Mouse (Mus musculus): ENCODE results near the gene Hoxd4. TPM values are rescaled to one million over a fixed set of nuclear protein-coding genes. Genes with fewer than 3 reads are reported as not detected.

Gene Hoxd4
- total RNA-seq, 4 experiments from 2014 or later, result 1.1 to 1.9 (median 1.5) TPM

GRCm38 (mm10) chr2:74691995-74692807, 19.5 kb upstream of the Hoxd4 start:
- DNase-seq (ENCODE audit: low spot score in 2 of 2), result no peak

- DNase-seq (ENCODE audit: low spot score in 2 of 2), result no peak
These were observed 18.8 kb upstream of the Hoxd4 start for GRCm38 (mm10) chr2:74692808-74693431.

GRCm38 (mm10) chr2:74693432-74693827, 18.3 kb upstream of the Hoxd4 start:
- no peak for DNase-seq (ENCODE audit: low spot score in 2 of 2)

- no peak for DNase-seq (ENCODE audit: low spot score in 2 of 2)
These were observed 17.7 kb upstream of the Hoxd4 start for GRCm38 (mm10) chr2:74694066-74694465.

DNA sequence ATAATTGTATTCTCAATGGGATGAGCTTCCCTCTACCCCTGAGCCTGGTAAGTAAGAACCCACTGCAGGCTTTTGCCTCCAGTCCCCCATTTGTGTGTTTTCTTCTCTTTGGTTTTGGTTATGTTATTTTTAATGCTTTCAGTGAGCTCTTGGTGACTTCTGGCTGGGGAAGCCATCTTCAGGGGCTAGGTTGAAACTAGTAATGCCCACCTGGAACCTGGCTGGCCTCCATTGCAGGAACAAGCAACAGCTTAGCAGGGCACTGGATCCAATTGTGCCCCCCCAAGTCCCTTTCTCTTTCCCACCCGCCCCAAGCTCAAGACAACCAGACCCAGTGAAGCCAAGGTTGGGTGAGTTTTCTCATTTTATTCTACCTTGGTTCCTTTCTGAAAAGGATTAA, 16.3 kb upstream of the Hoxd4 start:
- no peak for DNase-seq (ENCODE audit: low spot score in 2 of 2)

- DNase-seq (ENCODE audit: low spot score in 2 of 2), result no peak
These were observed 15.8 kb upstream of the Hoxd4 start for GRCm38 (mm10) chr2:74695813-74696430.

DNA sequence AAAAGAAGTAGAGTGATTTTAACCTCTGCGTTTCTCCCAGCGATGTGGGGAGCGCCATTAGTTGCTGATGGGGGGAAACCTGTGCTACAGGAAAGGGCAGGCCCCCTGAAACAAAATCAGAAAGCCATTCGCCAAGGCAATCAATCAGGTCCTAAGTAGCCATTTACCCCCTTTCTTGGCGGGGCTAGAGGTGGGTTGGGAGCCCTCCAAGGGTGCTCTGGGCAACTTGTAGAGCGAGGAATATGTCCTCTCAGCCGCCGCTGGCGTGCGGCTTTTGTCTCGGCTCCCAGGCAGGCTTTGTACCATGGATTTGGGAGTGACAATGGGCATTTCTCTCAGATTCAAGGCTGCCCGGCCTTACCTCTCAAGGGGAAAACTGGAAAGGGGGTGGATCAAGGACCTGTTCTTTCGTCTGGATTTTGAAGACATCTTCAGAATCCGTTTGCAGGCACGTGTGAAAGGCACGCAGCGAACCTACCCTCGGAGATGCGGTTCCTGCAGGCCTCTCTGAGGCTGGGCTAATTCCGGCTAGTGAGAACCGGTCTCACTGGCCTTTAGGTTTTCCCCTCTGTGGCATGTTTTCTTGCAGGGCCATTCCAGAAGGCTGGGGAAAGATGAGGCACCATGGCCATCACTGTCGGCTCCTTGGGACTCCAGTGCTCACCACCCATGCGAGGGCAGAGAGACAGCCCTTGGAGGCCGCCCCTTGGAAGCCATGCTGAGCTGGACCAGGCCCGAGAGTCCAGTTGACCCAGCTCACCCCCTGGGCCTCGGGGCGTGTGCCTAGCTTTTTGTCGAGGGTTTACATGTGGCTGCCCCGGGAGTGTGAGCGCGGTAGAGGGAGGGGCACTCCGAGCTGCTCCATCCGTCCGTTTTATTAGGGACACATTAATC, 15.0 kb upstream of the Hoxd4 start:
- DNase-seq (ENCODE audit: low spot score in 2 of 2), result no peak

DNA sequence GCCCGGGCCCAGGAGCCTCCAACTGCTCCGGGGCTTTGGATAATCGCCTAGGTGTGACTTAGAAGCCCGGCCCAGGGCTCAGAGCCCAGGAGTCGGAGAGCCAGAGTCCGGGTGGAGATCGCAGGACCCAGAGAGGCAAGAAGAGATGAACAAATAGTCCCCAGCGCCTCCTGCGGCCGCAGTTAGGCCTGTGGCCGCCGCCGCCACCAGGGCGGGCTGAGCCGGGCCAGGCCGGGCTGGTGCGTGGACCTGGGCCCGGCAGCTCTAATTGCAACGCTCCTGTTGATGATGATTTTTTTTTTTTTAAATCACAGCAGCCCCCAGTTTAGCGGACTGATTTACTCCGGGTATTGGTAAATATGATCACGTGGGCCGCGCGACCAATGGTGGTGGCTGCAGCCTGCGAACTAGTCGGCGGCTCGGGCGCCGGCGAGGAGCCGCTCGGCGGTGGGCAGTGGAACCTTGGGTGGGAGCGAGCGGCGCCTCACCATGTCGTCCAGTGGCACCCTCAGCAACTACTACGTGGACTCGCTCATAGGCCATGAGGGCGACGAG, 14.1 kb upstream of the Hoxd4 start, which contains the start of gene Hoxd9:
Gene Hoxd9 (plus strand): TSS at position 161 of the 555 bp plus-strand sequence.
- peak; percentile 59 to 74 for DNase-seq (ENCODE audit: low spot score in 2 of 2)

DNA sequence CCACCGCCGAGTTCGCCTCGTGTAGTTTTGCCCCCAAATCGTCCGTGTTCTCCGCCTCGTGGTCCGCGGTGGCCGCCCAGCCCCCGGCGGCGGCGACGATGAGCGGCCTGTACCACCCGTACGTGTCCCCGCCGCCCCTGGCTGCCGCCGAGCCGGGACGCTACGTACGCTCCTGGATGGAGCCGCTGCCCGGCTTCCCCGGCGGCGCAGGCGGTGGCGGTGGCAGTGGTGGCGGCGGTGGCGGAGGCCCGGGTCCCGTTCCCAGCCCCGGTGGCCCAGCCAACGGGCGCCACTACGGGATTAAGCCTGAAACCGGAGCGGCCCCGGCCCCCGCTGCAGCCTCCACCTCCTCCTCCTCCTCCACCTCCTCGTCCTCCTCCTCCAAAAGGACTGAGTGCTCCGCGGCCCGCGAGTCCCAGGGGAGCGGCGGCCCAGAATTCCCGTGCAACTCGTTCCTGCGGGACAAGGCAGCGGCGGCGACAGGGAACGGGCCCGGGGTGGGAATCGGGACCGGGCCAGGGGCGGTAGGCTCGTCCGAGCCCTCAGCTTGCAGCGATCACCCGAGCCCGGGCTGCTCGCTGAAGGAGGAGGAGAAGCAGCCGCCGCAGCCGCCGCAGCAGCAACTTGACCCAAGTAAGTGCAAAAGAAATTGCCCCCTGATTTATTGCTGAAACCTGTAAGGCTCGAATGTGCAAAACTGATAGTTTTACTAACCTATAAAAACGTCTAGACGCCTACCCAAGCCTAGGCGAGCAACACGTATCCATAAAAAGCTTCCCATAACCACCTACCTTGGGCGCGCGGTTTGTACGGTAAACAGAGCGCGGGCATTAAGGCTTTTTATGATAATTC, 13.3 kb upstream of the Hoxd4 start:
- DNase-seq (ENCODE audit: low spot score in 2 of 2), result peak; percentile 37 to 48

GRCm38 (mm10) chr2:74699053-74699430, 12.7 kb upstream of the Hoxd4 start:
- DNase-seq (ENCODE audit: low spot score in 2 of 2), result no peak

DNA sequence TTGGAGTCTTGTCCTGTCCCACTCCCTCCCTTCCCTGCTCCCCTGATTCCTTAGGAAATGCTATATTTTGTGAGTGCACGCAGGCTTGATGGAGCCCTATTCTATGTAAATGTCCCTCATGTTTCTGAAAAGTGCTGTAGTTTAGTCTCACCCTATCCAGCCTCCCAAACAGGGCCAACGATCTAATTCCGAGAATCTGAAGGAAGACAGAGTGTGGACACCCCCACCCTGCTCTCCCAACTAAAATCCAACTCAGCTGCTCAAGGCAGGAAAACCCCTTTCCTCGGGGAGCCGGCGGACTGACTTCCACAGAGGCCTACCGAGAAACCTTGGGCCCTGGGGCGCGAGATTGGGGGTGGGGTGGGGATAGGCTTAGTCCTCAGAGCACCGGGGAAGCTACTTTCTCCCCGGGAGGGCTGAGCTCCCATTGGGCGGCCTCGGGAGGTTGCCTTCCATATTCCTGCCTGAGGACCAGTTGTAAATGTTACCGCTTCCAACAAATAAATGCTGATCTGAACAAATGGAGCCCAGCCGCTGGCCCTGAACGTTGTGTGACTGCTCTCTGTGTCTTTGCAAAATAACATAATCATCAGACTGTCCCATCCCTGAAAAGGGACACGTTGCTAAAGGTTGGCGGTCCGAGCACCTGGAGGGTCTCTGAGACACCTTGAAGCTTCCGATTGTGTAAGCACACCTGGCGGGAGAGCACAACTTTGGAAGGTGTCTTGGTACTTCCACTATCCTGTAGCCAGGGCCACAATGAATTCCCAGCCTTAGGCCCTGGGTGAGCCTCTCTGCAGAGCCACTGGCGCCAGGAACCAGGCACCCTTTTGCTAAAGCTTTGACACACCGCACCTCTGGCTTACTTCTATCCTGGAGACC, 11.8 kb upstream of the Hoxd4 start:
- no peak for DNase-seq (ENCODE audit: low spot score in 2 of 2)

GRCm38 (mm10) chr2:74700546-74701112, 11.1 kb upstream of the Hoxd4 start:
- DNase-seq (ENCODE audit: low spot score in 2 of 2), result no peak

- DNase-seq (ENCODE audit: low spot score in 2 of 2), result peak in 1 of 2 experiments; percentile 53
These were observed 9.5 kb upstream of the Hoxd4 start for GRCm38 (mm10) chr2:74701949-74702819.

GRCm38 (mm10) chr2:74702820-74703219, 8.9 kb upstream of the Hoxd4 start:
- no peak for DNase-seq (ENCODE audit: low spot score in 2 of 2)

- DNase-seq (ENCODE audit: low spot score in 2 of 2), result no peak
These were observed 8.4 kb upstream of the Hoxd4 start for GRCm38 (mm10) chr2:74703317-74703716.

DNA sequence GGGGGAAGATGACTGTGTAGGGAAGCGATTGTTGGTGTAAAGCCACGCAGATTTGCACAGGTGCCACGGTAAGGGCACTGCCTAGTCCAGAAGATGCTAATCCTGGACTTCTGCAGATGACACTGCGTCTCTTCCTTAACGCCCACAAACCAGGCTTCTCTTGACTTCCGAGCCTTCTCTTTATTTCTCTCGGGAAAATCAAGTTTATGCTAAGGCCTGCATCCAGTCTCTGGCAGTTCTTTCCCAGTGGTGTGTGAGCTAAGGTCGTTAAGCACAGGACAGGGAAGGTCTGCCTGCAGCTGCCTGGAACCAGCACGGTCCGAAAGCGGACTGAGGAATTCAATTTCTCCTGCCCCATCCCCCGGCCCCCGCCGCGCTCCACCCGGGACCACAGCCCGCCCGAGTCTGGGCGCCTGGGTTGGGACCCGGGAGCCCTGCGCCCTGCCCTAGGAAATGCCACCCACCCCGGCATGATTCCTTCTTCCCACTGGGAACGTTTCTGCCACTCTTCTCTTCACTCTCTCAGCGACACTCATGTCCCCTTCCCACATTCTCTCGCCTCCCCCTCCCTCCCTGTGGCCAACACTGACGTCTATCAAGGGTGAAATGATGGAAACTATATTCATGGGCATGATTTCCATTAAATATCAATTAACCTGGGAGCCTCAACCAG, 7.9 kb upstream of the Hoxd4 start:
- no peak for DNase-seq (ENCODE audit: low spot score in 2 of 2)

- DNase-seq (ENCODE audit: low spot score in 2 of 2), result peak; percentile 51 to 70
These were observed 7.2 kb upstream of the Hoxd4 start, which contains the start of gene Hoxd8 for GRCm38 (mm10) chr2:74704393-74704998. TSS of gene Hoxd8 (plus strand) at chr2:74704615.

Data from gastrocnemius, adult 8-10 months (tissue).